Mouse (Mus musculus): Measurements from ENCODE around the gene Pax3. TPM values are rescaled to one million over a fixed set of nuclear protein-coding genes. Genes with fewer than 3 reads are reported as not detected.

Gene Pax3
- polyA plus RNA-seq, 1 experiment: 6.6 TPM

DNA sequence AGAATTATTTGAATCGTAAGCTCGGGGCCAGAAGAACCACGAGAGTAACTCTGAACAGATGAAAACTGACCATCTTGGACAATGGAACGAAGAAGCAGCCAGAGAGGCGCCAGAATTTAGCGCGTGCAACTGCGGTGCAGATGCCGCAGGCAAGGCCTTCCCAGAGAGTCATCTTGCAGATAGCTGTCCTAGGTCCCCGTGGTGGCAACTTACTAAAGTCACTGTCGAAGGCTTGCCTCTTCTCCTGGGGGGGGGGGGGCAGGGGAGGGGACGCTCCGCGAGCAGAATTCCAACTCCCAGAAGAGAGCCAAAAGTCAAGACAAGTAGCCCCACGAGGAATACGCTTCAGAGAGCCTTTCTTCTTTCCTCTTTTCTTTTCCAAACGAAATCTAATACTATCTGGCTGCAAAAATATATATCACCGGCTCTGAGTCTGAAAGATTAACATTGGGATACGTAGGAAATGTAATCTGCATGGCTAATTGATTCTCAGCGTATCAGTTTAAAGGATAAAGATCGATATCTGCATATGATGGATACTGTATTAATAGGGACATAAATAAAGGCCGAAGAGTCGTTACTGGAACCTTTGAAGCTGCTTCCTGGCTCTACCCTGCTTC lies 5.6 kb upstream of the Pax3 start:
- Histone ChIP-seq H3K4me1 (ENCODE audit: control insufficient read depth, insufficient read depth, low read length) (no peaks in the 10 kb centered on the region), H3K27ac (ENCODE audit: control insufficient read depth, insufficient read depth, low read depth, low read length, poor library complexity) (no peak overlapping the region), H3K4me3 (replicated peaks; ENCODE audit: control insufficient read depth, low read depth, low read length) (no peak overlapping the region)
- WGBS: 4% methylated on average over 23 of the region's 23 CpGs
- TF ChIP-seq CTCF (IDR thresholded peaks at IDR 0.05; ENCODE audit: control insufficient read depth, insufficient read depth, low read length) (no peak), POLR2A (IDR thresholded peaks at IDR 0.05; ENCODE audit: borderline replicate concordance, control insufficient read depth, low read depth, low read length) (no peak)

DNA sequence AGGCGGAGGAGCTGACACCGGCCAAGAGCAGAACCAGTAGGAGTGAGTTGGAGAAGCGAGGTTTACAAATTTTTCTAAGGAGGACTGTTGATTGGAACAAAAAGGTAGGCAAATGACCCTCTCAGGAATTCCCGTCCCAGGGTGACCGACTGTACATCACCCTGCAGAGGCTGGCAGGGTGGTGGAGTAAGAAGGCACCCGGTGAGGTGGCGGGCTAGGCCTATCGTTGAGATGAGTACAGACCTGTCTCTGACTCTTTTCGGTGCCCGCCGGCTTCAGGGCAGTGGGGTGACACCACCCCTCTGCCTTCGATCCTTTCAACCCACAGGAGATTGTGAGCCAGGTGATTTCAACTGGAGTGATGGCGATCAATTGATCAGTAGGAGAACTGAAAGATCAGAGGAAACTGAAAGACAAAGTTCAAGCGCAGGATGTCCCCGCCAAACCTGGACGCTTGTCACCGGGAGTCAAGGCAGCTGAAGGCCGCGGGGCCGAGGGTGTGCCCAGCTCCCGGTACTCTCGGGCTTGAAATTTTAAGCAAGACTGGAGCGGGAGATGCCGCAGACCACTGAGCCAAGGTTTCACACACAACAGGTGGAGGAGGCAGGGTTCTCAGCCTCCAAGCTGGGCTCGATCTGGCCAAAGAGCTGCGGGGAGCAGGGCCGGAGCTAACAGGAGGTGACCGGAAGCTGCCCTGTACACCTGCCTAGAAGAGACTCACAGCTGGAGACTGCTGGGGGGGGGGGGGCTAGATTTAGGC lies 4.5 kb upstream of the Pax3 start:
- Histone ChIP-seq H3K27ac (ENCODE audit: control insufficient read depth, insufficient read depth, low read depth, low read length, poor library complexity) (no peak overlapping the region), H3K4me1 (ENCODE audit: control insufficient read depth, insufficient read depth, low read length) (no peaks in the 10 kb centered on the region), H3K4me3 (replicated peaks; ENCODE audit: control insufficient read depth, low read depth, low read length) (no peak overlapping the region)
- 9% methylated on average over 28 of the region's 28 CpGs for WGBS
- TF ChIP-seq POLR2A (IDR thresholded peaks at IDR 0.05; ENCODE audit: borderline replicate concordance, control insufficient read depth, low read depth, low read length) (no peak), CTCF (IDR thresholded peaks at IDR 0.05; ENCODE audit: control insufficient read depth, insufficient read depth, low read length) (no peak)

DNA sequence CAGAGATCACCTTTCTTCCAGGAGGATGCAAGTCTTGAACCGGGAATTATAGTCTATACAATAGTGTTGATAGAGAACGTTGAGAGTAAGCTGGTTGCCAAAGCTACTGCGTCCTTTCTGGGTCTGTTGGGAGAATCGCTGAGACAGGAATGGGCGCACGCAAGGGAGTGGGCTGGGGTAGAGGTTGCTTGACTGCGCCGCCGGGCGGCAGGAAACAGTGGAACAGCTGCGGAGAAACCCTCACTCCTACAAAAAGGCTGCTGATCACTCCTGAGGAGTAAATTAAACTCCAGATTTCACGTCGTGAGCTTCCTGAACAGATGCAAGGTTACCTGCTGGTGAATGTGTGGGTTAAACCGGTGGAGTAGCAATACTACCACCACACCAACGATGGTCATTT lies 3.3 kb upstream of the Pax3 start:
- TF ChIP-seq POLR2A (IDR thresholded peaks at IDR 0.05; ENCODE audit: borderline replicate concordance, control insufficient read depth, low read depth, low read length) (no peak), CTCF (IDR thresholded peaks at IDR 0.05; ENCODE audit: control insufficient read depth, insufficient read depth, low read length) (no peak)
- no peaks in the 10 kb centered on the region for H3K4me1 ChIP-seq (ENCODE audit: control insufficient read depth, insufficient read depth, low read length)
- no peak overlapping the region for H3K4me3 ChIP-seq (replicated peaks; ENCODE audit: control insufficient read depth, low read depth, low read length)
- 4% methylated on average over 15 of the region's 15 CpGs for WGBS
- no peak overlapping the region for H3K27ac ChIP-seq (ENCODE audit: control insufficient read depth, insufficient read depth, low read depth, low read length, poor library complexity)

DNA sequence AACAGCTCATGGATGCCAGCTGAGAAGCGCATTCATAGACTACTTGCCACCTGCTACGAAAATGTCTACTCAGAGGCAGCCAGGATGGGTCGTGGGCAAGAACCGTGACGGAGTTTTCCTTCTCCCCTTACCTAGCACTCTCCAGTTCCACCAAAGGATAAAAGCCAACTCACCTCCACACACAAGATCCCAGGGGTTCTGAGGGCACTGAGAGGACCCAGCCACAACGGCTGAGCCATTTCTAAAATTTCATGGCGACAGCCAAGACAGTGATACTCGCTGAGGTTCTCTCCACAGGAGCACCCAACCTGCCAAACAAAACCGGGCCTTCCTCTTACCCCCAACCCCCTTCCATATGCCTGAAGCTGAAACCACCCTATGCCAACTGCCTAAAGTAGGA lies 2.3 kb upstream of the Pax3 start:
- H3K4me3 ChIP-seq (replicated peaks; ENCODE audit: control insufficient read depth, low read depth, low read length): no peak overlapping the region
- 5% methylated on average over 9 of the region's 9 CpGs for WGBS
- H3K27ac ChIP-seq (ENCODE audit: control insufficient read depth, insufficient read depth, low read depth, low read length, poor library complexity): no peak overlapping the region
- no peaks in the 10 kb centered on the region for H3K4me1 ChIP-seq (ENCODE audit: control insufficient read depth, insufficient read depth, low read length)
- TF ChIP-seq POLR2A (IDR thresholded peaks at IDR 0.05; ENCODE audit: borderline replicate concordance, control insufficient read depth, low read depth, low read length): no peak

DNA sequence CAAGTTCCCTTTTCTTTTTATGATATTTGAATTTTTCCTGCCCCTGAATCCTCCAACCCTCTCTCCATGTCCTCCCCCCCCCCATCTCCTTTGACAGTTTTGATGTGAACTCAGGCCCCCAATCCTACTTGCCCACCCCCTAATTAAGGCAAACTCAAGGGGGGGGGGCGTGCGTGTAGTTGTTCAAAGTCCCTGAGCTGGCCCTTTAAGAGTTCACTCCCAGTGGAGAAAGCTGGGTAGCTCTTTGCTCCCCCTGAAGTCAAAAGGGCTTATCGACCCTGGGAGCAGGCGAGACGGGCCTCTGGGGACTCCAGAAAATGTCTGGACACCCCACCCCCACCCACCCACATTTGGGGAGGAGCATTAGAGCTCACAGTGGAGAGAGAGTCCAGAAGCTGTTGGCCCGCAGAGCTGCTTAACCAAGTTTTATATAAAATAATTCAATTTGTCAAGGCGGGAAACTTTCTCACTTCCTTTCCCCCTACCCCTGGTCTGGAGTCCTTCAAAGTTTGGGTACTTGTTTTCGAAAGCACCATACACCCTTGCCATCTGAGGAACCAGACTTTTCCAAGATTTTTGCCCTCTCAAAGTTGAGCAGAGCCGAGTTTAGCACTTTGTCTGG lies 1.5 kb upstream of the Pax3 start:
- WGBS: 2% methylated on average over 9 of the region's 9 CpGs
- H3K4me3 ChIP-seq (replicated peaks; ENCODE audit: control insufficient read depth, low read depth, low read length): no peak overlapping the region
- TF ChIP-seq POLR2A (IDR thresholded peaks at IDR 0.05; ENCODE audit: borderline replicate concordance, control insufficient read depth, low read depth, low read length): no peak
- no peak for TF ChIP-seq CTCF (IDR thresholded peaks at IDR 0.05; ENCODE audit: control insufficient read depth, insufficient read depth, low read length)
- no peak overlapping the region for H3K27ac ChIP-seq (ENCODE audit: control insufficient read depth, insufficient read depth, low read depth, low read length, poor library complexity)
- no peaks in the 10 kb centered on the region for H3K4me1 ChIP-seq (ENCODE audit: control insufficient read depth, insufficient read depth, low read length)

DNA sequence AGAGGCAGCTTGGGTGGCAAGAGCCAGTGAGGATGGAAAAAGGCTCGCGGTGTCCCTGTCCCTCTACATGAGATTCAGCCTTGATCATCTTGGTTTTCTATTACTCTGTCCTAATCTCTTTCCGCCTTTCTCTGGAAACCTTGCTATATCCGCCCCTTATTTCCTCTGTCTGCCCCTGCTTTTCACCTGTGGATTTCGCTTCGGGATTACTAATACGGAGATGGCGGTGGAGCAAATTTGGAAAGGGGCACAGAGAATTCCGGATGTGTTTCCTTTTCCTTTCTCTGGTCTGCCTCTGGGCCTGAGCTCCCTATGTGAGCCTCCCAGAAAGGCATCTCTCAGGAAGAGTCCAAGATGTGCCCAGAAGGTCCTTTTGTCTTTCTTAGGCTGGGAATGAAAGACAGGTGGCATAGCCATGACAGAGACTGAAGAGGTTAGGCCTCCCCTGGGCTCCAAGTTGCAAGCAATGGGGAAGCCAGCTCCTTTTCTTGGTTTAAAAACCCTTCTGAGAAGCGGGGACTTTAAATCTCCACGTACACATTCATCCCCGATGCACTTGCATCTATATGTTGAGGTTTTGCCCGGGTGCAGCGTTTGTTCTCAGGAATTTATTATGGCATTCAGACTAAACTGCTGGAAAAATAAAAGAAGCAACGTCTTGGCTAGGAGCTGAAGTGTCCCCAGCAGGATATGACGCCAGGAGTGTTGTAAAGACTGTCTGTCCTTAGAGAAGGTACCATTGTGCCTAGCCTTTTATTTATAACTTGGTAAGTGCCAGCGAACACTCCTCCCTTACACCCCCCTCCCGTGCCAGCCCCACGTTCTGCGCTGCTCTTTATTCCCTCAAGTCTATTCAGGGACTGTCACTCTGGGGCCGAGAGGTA lies 659 bp upstream of the Pax3 start:
- WGBS: 6% methylated on average over 21 of the region's 21 CpGs
- H3K4me3 ChIP-seq (replicated peaks; ENCODE audit: control insufficient read depth, low read depth, low read length): no peak overlapping the region
- no peaks in the 10 kb centered on the region for H3K4me1 ChIP-seq (ENCODE audit: control insufficient read depth, insufficient read depth, low read length)
- no peak overlapping the region for H3K27ac ChIP-seq (ENCODE audit: control insufficient read depth, insufficient read depth, low read depth, low read length, poor library complexity)
- no peak for TF ChIP-seq CTCF (IDR thresholded peaks at IDR 0.05; ENCODE audit: control insufficient read depth, insufficient read depth, low read length)
- no peak for TF ChIP-seq POLR2A (IDR thresholded peaks at IDR 0.05; ENCODE audit: borderline replicate concordance, control insufficient read depth, low read depth, low read length)

DNA sequence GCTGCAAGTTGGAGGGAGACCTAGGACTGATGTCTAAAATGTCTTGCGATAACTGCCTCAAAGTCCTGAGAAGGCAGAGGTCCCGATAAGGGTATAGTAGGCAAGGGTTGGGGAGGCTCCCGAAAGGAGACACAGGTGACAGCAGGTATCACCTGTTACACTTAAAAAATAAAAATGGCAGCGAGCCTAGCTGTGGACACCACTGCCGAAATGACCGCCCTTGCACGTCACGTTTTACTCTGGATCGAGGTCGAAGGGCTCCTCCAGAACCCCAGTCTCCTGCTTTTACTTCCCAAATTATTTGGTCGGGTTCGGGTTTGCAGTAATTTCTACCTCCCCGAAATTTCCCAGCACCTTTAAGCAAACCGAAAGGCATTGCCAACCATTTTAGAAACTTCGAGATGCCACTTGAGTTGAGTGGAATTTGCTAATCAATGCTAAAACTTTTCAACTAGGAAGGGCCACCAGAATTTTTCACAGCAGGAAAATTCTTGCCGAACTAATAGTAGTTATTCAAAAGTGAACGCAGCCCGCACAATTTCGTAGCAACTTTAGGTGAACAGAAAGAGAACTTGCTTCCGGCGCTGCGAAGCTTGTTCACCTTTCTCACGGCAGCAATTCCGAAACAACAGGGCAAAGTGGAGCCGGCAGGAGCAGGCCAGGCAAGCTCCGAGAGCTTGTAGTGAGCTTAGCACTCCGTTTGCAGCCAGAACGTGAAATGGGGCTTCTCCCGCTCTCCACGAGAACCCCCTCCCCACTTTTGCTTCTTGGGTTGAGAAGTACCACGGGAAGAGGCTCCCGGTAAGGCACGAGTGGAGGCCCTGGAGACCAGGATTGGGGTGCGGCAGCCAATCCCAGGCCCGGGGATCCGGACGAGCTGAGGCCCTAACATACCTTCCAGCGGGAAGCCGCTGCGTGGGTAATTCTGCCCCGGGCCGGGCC lies 892 bp downstream of the Pax3 start:
- Histone ChIP-seq H3K4me1 (ENCODE audit: control insufficient read depth, insufficient read depth, low read length) (no peaks in the 10 kb centered on the region), H3K27ac (ENCODE audit: control insufficient read depth, insufficient read depth, low read depth, low read length, poor library complexity) (no peak overlapping the region), H3K4me3 (replicated peaks; ENCODE audit: control insufficient read depth, low read depth, low read length) (no peak overlapping the region)
- 3% methylated on average over 42 of the region's 42 CpGs for WGBS
- TF ChIP-seq POLR2A (IDR thresholded peaks at IDR 0.05; ENCODE audit: borderline replicate concordance, control insufficient read depth, low read depth, low read length): no peak

Measured in bone marrow, adult 2 months (tissue).